Mouse (Mus musculus): Measurements from ENCODE around the gene Olfr920. TPM values are rescaled to one million over a fixed set of nuclear protein-coding genes. Genes with fewer than 3 reads are reported as not detected.

Gene Olfr920
- total RNA-seq (2023), result under 1 TPM; 0.09 to 0.15 TPM

DNA sequence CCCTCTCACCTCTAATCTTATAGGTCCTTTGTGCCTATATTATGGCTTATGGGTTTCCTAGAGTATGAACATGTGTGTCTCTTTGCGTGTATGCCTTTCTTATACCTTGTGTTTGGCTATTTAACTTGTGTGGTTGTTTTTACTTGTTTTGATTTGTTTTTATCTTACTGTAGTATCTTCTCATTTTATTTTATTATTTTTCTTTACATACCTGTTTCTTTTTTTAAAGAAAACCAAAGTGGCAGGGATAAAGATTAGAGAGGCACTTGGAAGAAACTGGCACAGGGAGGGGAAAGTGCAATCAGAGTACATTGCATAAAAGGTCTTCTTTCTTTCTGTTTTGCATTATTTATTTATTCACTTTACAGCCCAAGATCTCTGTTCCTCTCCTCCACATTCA is at the start of gene Olfr920:
TSS of gene Olfr920 (plus strand) at position 301 of the 400 bp plus-strand sequence.

DNA sequence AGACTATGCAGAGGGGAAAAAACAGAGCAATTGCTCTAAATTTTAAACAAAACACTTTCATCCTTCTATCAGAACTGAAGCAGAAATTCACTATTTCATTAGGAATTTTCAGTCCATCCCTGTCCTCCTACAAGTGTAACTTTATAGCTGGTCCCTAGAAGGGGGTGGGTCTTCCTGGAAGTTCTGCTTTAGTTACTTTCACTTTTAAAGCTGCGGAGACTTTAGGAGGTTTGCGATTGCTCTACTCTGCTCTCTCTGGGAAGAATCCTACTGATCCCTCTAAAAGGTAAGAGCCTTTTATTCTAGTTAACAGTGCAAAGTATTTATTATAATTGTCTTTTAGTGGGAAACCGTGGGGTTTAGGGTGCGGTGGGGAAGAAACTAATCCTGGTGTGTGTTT is 34.0 kb upstream of the Olfr920 start, which contains the start of gene Vwa5a:
TSS of gene Vwa5a (plus strand) at position 167 of the 400 bp plus-strand sequence.

DNA sequence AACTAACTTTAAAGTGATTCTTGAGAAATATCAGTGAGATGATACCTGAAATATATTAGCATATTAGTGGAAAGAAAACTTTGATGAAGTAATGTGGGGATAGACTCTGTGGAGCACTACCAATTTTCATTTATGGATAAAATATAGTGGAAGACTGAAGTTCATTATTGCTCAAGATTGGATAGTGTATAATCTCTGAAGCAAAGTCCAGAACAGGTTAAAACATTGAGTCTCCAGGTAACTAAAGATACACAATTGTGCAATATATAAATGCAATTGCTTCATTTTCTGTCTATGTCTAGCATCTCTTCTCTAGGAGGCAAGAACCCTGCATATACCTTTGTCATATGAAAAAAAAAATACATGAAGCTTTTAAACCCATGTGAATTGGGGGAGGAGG is 20.7 kb downstream of the Olfr920 start, which contains the start of gene Olfr921:
TSS of gene Olfr921 (plus strand) at position 301 of the 400 bp plus-strand sequence.

Other genes starting within 250 kb of the Olfr920 start
- gene Olfr911-ps1, start 230.7 kb upstream of the Olfr920 start, total RNA-seq (2023), result not detected
- gene Olfr910, start 214.4 kb upstream of the Olfr920 start, total RNA-seq (2023), result not detected
- gene Olfr912, start 172.1 kb upstream of the Olfr920 start, total RNA-seq (2023), result not detected
- not detected for gene Olfr913, start 159.5 kb upstream of the Olfr920 start, total RNA-seq (2023)
- gene Olfr914, start 147.2 kb upstream of the Olfr920 start, total RNA-seq (2023), result not detected
- not detected for gene Olfr916, start 92.4 kb upstream of the Olfr920 start, total RNA-seq (2023)
- not detected for gene Olfr917, start 86.5 kb upstream of the Olfr920 start, total RNA-seq (2023)
- gene Olfr918, start 77.7 kb upstream of the Olfr920 start, total RNA-seq (2023), result not detected
- gene Olfr919, start 48.6 kb upstream of the Olfr920 start, total RNA-seq (2023), result not detected
- gene Vwa5a, start 34.0 kb upstream of the Olfr920 start, total RNA-seq (2023), result 10 to 100 TPM in 1 of 2 experiments, 1 to 10 TPM in 1; 8.4 to 11.4 TPM
- not detected for gene Olfr921, start 20.8 kb downstream of the Olfr920 start, total RNA-seq (2023)
- not detected for gene Olfr922, start 62.3 kb downstream of the Olfr920 start, total RNA-seq (2023)
- not detected for gene Olfr923, start 74.2 kb downstream of the Olfr920 start, total RNA-seq (2023)
- gene Olfr924, start 92.2 kb downstream of the Olfr920 start, total RNA-seq (2023), result not detected
- not detected for gene Olfr26, start 102.8 kb downstream of the Olfr920 start, total RNA-seq (2023)
- not detected for gene Olfr926, start 124.8 kb downstream of the Olfr920 start, total RNA-seq (2023)
- not detected for gene Olfr930, start 177.5 kb downstream of the Olfr920 start, total RNA-seq (2023)
- gene Olfr933, start 220.0 kb downstream of the Olfr920 start, total RNA-seq (2023), result not detected
- gene Olfr934, start 236.0 kb downstream of the Olfr920 start, total RNA-seq (2023), result not detected
- gene Olfr935, start 247.4 kb downstream of the Olfr920 start, total RNA-seq (2023), result not detected